Mouse (Mus musculus) liver, adult (tissue): Measurements from ENCODE around the gene Hist1h3f.

Experiments
- GATA4 ChIP-seq: IDR thresholded peaks from 2 replicates; pipeline ENCODE4 v1.6.1; 2014; ENCODE audit warnings: mild to moderate bottlenecking, low read length; ENCODE audit not compliant: insufficient replicate concordance

The Hist1h3f gene

GRCm38 (mm10) chr13:23586940-23587225 is 43.0 kb downstream of the Hist1h3f start:
- no peak for TF ChIP-seq GATA4

- no peak for TF ChIP-seq GATA4
These were observed 47.4 kb downstream of the Hist1h3f start for GRCm38 (mm10) chr13:23591206-23591605.

- TF ChIP-seq GATA4, result no peak
These were observed 48.8 kb downstream of the Hist1h3f start for GRCm38 (mm10) chr13:23592614-23593013.

- TF ChIP-seq GATA4, result no peak
These were observed 49.4 kb downstream of the Hist1h3f start for GRCm38 (mm10) chr13:23593051-23593770.
